Mouse (Mus musculus): ENCODE data around the gene Cypt1. TPM values are rescaled to one million over a fixed set of nuclear protein-coding genes. Genes with fewer than 3 reads are reported as not detected.

Cypt1 gene
- not detected for polyA plus RNA-seq (2017; shearing (Covaris generic))

GRCm38 (mm10) chrX:16522569-16522968 lies at the start of gene Cypt1:
Cypt1 (plus strand) TSS chrX:16522869.

Other genes with a start within 250 kb of the Cypt1 start
- 0.29 TPM for gene Maoa, start 96.8 kb downstream of the Cypt1 start, polyA plus RNA-seq (2017; shearing (Covaris generic))